Mouse (Mus musculus) G1E-ER4 (cell line): Measurements from ENCODE around the gene Brpf3. TPM values are rescaled to one million over a fixed set of nuclear protein-coding genes. Genes with fewer than 3 reads are reported as not detected.
A peak's percentile ranks its signal among the peaks of the same experiment; 100 is the strongest.

Experiments used
- GATA1 ChIP-seq: IDR thresholded peaks from one replicate; pipeline ENCODE4 v1.8.0; 2012; ENCODE audit warnings: low read length, inconsistent platforms
- polyA plus RNA-seq: library from polyadenylated mRNA; stranded (reverse); fragments of >175 nt; gene quantifications from 2 replicates; pipeline ENCODE4 v1.2.3, GENCODE M21; 2012

The Brpf3 gene
- polyA plus RNA-seq, 1 experiment = 25.0 TPM

GRCm38 (mm10) chr17:28781290-28782045, 19.4 kb upstream of the Brpf3 start:
- TF ChIP-seq GATA1 = no peak

DNA sequence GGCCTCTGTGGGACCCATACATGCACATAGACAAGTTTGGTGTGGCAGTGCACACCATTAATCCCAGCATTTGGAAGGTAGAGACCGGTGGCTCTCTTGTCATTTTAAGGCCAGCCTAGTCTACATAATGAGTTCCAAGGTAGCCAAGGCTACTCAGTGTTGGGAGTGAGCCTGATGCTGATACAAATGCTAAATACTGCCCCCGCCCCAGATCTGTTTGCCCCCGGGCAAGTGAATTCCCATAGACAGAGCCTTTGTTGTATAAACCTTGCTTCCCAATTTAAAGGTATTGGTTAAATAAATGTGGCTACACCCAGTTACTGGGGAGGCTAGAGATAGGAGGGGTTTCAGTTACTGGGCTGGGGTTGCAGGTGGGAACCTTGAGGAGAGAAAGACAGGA, 15.9 kb upstream of the Brpf3 start:
- no peak for TF ChIP-seq GATA1

- no peak for TF ChIP-seq GATA1
These were observed 13.4 kb upstream of the Brpf3 start for GRCm38 (mm10) chr17:28787507-28787906.

DNA sequence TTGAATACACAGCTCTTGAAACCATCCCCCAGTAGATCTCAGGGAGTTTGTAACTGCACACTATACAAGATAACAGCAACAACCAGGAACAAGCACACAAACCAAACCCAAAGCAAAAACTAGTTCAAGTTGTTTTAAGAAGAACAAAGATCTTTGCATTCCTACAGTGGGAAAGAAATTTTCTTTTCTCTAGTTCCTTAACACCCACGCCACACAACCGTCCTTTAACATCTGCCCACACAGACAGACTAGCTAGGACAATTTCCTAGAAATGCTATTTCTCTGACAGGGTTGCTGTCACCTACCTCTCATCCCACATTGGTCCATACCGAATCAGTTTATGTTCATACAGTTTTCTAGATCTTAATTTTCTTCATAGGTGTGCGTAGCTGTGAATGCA, 3.9 kb upstream of the Brpf3 start:
- no peak for TF ChIP-seq GATA1

DNA sequence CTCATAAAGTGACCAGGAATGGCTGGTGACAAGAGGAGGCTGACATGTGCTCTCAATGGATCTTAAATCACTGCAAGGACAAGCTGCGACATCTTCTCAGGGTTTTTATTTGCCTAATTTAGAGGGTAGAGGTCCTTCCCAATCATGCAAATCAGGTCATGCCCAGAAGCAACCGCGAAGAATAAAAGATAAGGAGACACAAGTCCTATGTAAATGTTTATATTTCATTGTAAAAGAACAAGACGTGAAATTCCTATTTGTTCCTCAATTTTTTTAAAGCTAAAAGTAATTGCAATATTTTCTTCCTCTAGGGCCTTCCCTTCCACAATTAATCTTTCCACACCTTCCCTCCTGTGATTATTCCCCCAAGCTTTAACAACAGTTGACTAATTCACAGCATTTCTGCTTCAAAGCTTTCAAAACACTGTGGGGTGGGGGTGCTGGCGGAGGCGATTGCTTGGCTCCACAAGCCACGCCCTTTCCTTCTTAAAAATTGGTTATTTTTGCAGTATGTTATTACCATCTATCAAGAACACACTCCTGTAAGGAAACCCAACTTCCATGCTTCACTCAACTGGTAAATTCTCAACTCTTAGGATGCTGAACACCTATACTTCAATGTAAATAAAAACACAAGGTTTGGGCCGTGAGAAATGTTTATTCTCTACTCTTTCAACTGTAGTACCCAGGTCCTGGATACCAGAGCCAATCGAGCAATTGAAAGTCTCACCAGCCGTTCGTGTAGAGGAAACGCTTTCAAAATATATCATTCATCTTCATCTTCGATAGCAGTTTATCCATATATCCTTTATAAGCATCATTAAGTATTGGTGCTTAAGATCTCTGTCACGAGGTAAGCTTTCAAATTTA, 1.4 kb upstream of the Brpf3 start:
- no peak for TF ChIP-seq GATA1

GRCm38 (mm10) chr17:28800281-28800670, 614 bp upstream of the Brpf3 start:
- TF ChIP-seq GATA1 = no peak

- TF ChIP-seq GATA1 = no peak
These were observed 650 bp downstream of the Brpf3 start for GRCm38 (mm10) chr17:28801474-28802005.

GRCm38 (mm10) chr17:28802006-28802481, 1.2 kb downstream of the Brpf3 start:
- no peak for TF ChIP-seq GATA1

GRCm38 (mm10) chr17:28803316-28803715, 2.4 kb downstream of the Brpf3 start:
- TF ChIP-seq GATA1 = peak; percentile 45

DNA sequence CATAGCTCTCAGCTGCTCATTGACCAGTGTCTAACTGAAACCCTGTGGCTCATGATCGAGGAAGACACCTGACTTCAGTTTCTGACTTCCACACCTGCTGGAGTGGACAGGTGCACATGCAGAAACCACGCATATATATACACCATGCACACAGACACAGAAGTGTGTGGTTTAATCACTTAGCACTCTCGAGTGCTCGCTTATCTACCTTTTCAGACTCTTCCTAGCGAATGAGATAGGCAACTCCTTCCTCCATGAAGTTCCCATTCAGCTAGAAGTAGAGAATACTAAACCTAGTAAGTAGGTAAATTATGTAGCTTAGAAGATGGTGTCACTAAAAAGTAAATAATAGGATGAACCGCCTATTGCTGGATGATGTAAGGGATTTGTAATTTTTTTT, 4.1 kb downstream of the Brpf3 start:
- no peak for TF ChIP-seq GATA1

- TF ChIP-seq GATA1 = no peak
These were observed 5.9 kb downstream of the Brpf3 start for GRCm38 (mm10) chr17:28806770-28807169.

- TF ChIP-seq GATA1 = no peak
These were observed 7.8 kb downstream of the Brpf3 start for GRCm38 (mm10) chr17:28808714-28809113.

DNA sequence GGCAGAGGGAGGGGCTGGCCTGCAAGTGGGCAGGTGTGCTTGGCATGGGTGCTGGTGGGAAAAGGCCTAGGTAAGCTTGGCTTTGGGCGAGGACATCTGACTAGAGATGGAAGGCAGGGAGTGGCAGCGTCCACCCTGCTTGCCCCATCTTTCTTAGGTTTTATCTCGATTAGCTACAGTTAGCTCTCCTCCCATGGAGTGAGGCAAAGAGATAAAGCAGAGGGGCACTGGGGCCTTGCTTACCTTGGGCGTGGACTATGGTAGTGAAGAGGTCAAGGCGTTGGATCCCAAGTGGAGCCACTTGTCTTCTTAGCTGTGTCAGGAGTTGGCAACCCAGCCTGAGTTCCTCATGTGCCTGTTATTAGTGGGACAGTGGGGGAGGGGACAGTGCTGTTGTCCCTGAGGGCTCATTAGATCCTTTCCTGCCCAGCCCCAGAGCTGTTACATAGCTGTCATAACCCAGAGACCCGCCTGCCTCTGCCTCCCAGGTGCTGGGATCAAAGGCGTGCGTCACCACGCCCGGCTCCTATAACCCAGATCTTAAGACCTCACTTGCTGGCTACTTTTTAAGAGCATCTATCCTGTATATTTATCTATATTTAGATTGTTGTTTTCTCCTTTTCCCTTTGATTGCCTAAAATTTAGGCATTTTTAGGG, 8.4 kb downstream of the Brpf3 start:
- no peak for TF ChIP-seq GATA1

DNA sequence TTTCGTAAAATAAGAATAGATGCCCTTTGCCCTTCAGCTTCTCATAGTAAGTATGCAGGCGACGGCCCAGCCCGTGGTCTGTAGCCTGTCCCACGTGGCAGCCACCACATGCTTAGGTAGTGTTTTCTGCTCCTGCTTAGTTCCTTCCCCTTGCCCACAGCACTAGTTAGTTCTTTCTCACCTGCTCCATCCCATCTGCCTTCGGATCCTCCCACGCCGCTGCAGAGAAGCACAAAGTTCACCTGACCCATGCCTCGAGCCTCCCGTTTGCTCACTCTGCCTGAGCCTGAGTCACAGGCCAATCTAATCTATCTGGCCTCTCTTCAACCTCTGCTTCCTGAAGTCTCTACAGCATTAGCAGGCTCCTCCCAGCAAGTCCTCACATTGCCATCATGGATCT, 11.5 kb downstream of the Brpf3 start:
- TF ChIP-seq GATA1 = no peak

DNA sequence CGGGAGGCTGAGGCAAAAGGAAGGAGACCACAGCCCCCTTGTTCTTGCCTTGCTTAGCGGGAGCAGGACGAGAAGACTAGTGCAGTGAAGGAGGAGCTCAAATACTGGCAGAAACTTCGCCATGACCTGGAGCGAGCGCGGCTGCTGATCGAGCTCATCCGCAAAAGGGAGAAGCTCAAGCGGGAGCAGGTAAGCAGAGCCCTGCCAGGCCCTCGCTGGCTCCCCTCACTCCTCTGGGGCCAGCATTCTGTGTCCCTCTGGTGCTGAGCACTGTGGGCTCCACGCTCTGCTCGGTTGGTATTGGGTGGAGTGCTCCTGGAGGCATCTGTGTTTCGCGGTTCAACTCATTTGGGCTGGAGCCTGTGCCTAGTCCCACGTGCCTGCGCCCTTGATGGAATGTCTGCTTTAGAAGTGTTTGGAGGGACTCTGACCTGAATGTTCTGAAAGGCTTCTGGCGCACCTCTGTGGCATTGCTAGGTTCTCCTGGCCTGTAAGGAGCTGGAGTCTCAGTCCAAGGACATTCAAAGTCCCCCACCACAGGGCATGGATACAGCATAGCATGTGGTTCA, 13.7 kb downstream of the Brpf3 start:
- no peak for TF ChIP-seq GATA1
